Mouse (Mus musculus) limb, embryonic 10.5 days (tissue): Measurements from ENCODE around the gene Ankrd35. TPM values are rescaled to one million over a fixed set of nuclear protein-coding genes. Genes with fewer than 3 reads are reported as not detected.
"Not testable (repeated sequence)": the region's sequence is repeated elsewhere in the genome, so short reads cannot be mapped to it uniquely, and the experiment has no call there.

ENCODE experiments used
- DNase-seq: peaks from one replicate; pipeline ENCODE4 v3.0.0-alpha.2; 2017; ENCODE audit warnings: low spot score
- H3K27ac ChIP-seq: fragments of 300-500 bp; sonication (generic); 2 replicates; pipeline ENCODE4 v1.5.1; 2016; ENCODE audit warnings: mild to moderate bottlenecking
- H3K27me3 ChIP-seq: fragments of 300-500 bp; sonication (generic); 2 replicates; pipeline ENCODE4 v1.6.1; 2016; ENCODE audit warnings: low read depth, mild to moderate bottlenecking; ENCODE audit not compliant: poor library complexity, severe bottlenecking
- H3K36me3 ChIP-seq: fragments of 300-500 bp; sonication (generic); 2 replicates; pipeline ENCODE4 v1.6.1; 2016; ENCODE audit warnings: mild to moderate bottlenecking, moderate library complexity
- H3K4me1 ChIP-seq: fragments of 300-500 bp; sonication (generic); 2 replicates; pipeline ENCODE4 v1.6.1; 2016
- H3K4me3 ChIP-seq: fragments of 300-500 bp; sonication (generic); 2 replicates; pipeline ENCODE4 v1.5.1; 2016; ENCODE audit warnings: mild to moderate bottlenecking, moderate library complexity
- H3K9me3 ChIP-seq: fragments of 300-500 bp; sonication (generic); replicated peaks from 2 replicates; pipeline ENCODE4 v1.6.1; 2016; ENCODE audit warnings: mild to moderate bottlenecking
- WGBS: fragments of 180-500 bp; shearing (Covaris S2); methylation state at CpG from one replicate; pipeline ENCODE4 v1.1.7; 2016; 5-methylcytosine and 5-hydroxymethylcytosine counted together
- polyA plus RNA-seq: library from polyadenylated mRNA; unstranded; fragments of >200 nt; fragmentation: Nextera tagmentation; extraction: Ambion mirVana; gene quantifications from 2 replicates; pipeline ENCODE4 v1.2.1, GENCODE M21; 2016

Gene Ankrd35
- polyA plus RNA-seq, 1 experiment from 2014 or later = 0.10 TPM

DNA sequence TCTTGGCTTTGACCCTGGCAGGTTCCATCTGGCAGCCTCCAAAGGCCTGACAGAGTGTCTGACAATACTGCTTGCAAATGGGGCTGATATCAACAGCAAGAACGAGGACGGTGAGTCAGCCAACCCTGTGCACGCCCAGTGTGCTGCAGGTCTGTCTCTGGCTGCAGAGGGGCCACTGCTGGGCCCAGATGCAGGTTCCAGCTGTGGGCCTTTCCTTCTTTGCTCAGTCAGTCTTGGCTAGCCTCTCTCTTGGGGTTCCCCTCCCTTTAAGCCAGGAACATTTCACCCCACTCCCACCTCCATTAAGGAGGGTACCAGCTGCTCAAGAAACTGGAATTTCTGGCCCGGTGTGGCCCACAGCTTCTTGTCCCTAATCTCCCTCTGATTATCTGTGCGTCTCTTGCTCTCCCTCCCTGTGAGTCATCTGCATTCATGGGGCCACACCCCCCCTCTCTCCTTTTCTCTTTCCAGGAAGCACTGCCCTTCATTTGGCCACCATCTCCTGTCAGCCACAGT lies 9.3 kb downstream of the Ankrd35 start:
- Histone ChIP-seq H3K9me3 (no peaks in the 10 kb centered on the region), H3K4me3 (no peak overlapping the region), H3K27ac (no peak overlapping the region), H3K4me1 (peaks cover 19% of the 10 kb centered on the region), H3K36me3 (no peaks in the 10 kb centered on the region), H3K27me3 (peaks cover 67% of the 10 kb centered on the region)
- WGBS = 28% methylated on average over 5 of the region's 5 CpGs
- DNase-seq = no peak

DNA sequence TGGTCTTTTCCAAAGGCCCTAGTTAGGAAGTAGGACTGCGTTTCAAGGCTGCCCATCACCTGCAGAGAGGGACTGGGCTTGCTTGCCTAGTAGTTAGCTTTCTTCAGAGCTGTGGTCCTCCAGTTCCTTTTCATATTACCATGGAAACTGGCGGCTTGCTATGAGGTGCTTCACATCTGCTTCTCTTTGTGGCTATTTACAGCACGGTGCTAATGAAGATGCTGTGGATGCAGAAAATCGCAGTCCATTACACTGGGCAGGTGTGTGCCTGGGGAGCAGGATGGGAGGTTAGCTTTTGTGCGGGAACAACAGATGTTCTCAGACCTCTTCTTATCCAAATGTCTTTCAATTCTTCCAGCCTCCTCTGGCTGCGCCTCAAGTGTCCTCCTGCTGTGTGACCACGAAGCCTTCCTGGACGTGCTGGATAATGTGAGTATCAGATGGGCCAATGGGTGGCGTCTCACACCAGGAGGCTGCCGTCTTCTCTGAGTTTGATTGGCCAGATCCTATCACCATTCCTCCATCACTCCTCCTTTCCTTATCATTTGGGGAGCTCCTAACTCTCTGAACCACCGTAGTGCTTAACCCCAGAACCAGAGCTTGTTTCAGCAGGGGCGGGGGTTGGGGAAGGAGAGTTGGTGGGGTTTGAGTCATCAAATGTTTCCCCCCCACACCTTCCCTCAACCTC lies 10.5 kb downstream of the Ankrd35 start:
- Histone ChIP-seq H3K4me3 (no peak overlapping the region), H3K27me3 (peaks cover 78% of the 10 kb centered on the region), H3K36me3 (no peaks in the 10 kb centered on the region), H3K27ac (no peak overlapping the region), H3K9me3 (no peaks in the 10 kb centered on the region), H3K4me1 (peaks cover 19% of the 10 kb centered on the region)
- no peak for DNase-seq
- 17% methylated on average over 12 of the region's 12 CpGs for WGBS

DNA sequence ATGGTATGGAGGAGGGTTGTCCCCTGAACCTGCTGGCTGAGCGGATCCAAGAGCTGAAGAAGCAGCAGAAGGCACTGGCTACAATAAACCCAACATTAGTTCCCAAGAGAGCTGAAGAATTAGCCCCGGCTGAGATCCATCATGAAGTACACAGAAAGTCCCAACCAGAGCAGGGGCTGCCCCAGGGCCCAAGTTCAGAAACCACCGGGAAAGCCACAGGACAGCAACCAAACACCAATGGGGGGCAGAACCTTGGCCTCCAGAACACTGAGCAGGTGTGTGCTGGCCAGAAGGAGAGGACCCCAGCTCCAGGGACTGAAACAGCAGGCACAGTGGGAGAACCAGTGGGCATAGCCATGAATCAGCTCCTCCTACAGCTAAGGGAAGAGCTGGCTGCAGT lies 13.6 kb downstream of the Ankrd35 start:
- Histone ChIP-seq H3K36me3 (no peaks in the 10 kb centered on the region), H3K27me3 (peaks cover 81% of the 10 kb centered on the region), H3K4me3 (no peak overlapping the region), H3K9me3 (no peaks in the 10 kb centered on the region), H3K4me1 (peaks cover 13% of the 10 kb centered on the region), H3K27ac (no peak overlapping the region)
- DNase-seq = no peak
- WGBS = 83% methylated on average over 3 of the region's 3 CpGs

DNA sequence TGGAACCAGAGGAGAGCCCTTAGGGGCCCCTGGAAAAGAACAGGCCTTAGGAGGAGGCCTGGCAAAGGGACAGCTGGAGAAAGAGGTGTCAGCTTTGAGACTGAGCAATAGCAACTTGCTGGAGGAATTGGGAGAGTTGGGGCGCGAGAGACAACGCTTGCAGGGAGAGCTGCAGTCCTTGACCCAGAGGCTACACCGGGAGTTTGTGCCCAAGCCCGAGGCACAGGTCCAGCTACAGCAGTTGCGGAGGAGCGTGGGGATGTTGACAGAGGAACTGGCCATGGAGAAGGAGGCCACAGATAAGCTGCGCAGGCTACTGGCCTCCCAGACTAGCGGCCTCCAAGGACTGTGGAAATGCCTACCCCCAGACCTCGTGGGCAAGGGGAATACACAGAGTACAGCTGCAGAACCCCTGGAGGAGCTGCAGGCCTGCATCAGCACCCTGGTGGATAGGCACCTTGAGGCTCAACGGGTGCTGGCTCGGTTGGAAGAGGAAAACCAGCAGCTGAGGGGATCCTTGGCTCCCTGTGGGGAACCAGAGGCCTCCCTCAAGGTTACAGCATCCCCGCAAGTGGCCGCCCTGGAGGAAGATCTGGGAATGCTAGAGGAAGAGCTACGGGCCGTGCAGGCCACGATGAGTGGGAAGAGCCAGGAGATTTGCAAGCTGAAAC lies 14.4 kb downstream of the Ankrd35 start:
- Histone ChIP-seq H3K9me3 (no peaks in the 10 kb centered on the region), H3K36me3 (no peaks in the 10 kb centered on the region), H3K4me1 (peaks cover 16% of the 10 kb centered on the region), H3K27me3 (peaks cover 81% of the 10 kb centered on the region), H3K4me3 (peak overlapping the region; percentile 42), H3K27ac (peak overlapping the region; percentile 14; the same call in 1 of the 2 replicates)
- WGBS = 50% methylated on average over 17 of the region's 17 CpGs
- DNase-seq = no peak

DNA sequence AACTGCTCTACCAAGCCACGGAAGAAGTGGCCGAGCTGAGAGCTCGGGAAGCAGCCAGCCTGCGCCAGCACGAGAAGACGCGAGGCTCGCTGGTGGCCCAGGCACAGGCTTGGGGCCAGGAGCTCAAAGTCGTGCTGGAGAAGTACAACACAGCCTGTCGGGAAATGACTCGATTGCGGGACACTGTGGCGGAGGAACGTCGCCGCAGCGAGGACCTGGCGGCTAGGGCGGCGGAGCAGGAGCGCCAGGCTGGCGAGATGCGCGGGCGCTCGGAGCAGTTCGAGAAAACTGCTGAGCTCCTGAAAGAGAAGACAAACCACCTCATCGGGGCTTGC lies 14.9 kb downstream of the Ankrd35 start:
- DNase-seq = peak; percentile 59
- Histone ChIP-seq H3K36me3 (no peaks in the 10 kb centered on the region), H3K4me1 (peaks cover 16% of the 10 kb centered on the region), H3K27me3 (peaks cover 81% of the 10 kb centered on the region), H3K9me3 (no peaks in the 10 kb centered on the region), H3K27ac (peak overlapping the region; percentile 14), H3K4me3 (peak overlapping the region; percentile 42)
- 19% methylated on average over 28 of the region's 28 CpGs for WGBS

DNA sequence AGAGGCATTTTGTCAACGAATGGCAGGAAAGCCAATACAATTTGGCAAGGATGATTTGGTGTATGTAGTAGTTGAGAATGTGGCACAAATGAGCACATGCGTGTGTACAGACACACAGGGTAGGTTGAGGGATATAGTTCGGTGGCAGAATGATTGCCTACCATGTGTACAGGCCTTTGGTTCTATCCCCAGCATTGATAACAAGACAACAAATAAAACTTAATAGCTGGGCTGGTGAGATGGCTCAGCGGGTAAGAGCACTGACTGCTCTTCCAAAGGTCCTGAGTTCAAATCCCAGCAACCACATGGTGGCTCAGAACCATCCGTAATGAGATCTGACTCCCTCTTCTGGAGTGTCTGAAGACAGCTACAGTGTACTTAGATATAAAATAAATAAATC lies 16.1 kb downstream of the Ankrd35 start:
- Histone ChIP-seq H3K4me1 (peaks cover 10% of the 10 kb centered on the region), H3K27me3 (peaks cover 72% of the 10 kb centered on the region)

DNA sequence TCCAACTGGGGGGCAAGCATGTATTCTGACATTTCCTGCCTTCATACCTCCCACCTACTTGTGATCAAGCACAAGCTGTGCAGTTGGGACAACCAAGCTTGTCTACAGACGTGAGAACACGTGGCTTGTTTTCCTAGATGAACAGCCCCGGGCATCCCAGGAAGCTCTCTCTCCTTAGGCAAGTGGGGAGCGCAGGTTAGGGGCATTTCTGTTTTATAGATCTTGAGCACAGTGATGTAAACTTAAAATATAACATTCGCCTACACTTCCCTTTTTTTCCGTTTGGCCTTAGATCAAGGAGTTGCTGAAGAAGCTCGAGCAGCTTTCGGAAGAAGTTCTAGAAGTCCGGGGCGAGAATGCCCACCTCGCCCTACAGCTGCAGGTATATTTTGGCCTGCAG lies 18.9 kb downstream of the Ankrd35 start:
- H3K36me3 ChIP-seq = no peaks in the 10 kb centered on the region
- H3K4me3 ChIP-seq = no peak overlapping the region
- H3K27me3 ChIP-seq = peaks cover 44% of the 10 kb centered on the region
- no peak for DNase-seq
- H3K9me3 ChIP-seq = no peaks in the 10 kb centered on the region
- H3K4me1 ChIP-seq = peaks cover 16% of the 10 kb centered on the region
- 80% methylated on average over 11 of the region's 11 CpGs for WGBS
- H3K27ac ChIP-seq = no peak overlapping the region

More for the DNA sequence above, 16.1 kb downstream of the Ankrd35 start:
- H3K36me3 ChIP-seq, DNase-seq, H3K4me3 ChIP-seq, H3K27ac ChIP-seq, H3K9me3 ChIP-seq: not testable (repeated sequence)
- 93% methylated on average over 5 of the region's 5 CpGs for WGBS

DNA sequence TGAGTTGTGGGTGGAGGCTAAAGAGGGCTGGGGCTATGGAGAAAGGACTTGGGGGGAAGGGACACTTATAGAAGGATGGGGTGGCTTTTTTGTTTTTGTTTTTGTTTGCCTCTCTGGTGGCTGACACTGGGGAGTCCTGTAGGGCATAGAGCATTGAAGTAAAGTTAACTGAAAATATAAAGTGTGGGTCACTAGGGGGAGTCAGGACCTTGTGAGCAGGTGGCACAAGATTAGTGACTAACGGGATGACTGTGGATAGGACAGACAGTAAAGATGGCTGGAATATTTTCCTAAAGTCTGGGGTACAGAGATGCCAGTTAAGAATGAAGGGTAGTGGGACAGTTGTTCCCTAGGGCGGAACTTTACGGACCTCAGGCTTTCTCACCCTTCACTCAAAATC lies 20.4 kb downstream of the Ankrd35 start:
- no peaks in the 10 kb centered on the region for H3K36me3 ChIP-seq
- no peak for DNase-seq
- WGBS = 65% methylated on average over 3 of the region's 3 CpGs
- peaks cover 9% of the 10 kb centered on the region for H3K4me1 ChIP-seq
- peaks cover 30% of the 10 kb centered on the region for H3K27me3 ChIP-seq
- H3K4me3 ChIP-seq = no peak overlapping the region
- H3K27ac ChIP-seq = no peak overlapping the region
- H3K9me3 ChIP-seq = no peaks in the 10 kb centered on the region

DNA sequence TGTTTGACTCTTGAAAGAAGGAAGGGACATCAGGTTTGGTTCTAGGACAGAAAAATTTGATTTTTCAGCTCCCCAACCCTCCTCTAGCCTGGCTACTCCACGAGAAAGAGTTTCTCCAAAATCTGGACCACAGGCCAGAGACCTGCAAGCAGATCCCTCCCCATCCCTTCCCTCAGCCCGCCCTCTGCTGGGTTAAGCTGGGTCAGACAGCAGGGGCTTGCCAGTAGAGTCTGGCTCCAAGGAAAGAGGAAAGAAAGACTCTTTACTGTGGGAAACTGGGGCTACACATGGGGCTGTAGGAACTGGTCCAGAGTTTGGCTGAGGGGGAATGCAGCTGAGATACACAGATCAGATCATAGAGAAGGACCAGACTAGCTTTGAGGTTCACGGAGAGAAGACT lies 22.6 kb downstream of the Ankrd35 start:
- Histone ChIP-seq H3K9me3 (no peaks in the 10 kb centered on the region), H3K4me1 (peaks cover 20% of the 10 kb centered on the region), H3K4me3 (no peak overlapping the region), H3K27ac (peak overlapping the region; percentile 58; the same call in 1 of the 2 replicates), H3K36me3 (no peaks in the 10 kb centered on the region), H3K27me3 (peaks cover 17% of the 10 kb centered on the region)
- DNase-seq = no peak
- 16% methylated on average over 3 of the region's 3 CpGs for WGBS

DNA sequence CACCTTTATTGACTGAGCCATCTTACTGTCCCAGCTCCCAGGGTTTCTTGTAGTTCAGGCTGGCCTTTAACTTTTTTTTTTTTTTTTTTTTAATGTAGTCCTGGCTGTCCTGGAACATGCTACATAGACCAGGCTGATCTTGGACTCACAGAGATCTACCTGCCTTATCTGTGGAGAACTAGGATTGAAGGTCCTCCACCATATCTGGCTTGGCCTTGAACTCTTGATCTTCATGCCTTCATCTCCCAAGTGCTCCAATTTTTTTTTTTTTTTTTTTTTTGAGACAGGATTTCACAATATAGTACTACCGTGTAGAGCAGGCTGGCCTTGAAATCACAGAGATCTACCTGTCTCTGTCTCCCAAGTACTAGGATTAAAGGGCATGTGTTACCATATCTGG lies 23.6 kb downstream of the Ankrd35 start:
- no peak overlapping the region for H3K27ac ChIP-seq
- H3K4me3 ChIP-seq = no peak overlapping the region
- 89% methylated on average over 1 of the region's 1 CpGs for WGBS
- H3K27me3 ChIP-seq = peaks cover 16% of the 10 kb centered on the region
- H3K9me3 ChIP-seq = no peaks in the 10 kb centered on the region
- H3K36me3 ChIP-seq = no peaks in the 10 kb centered on the region
- DNase-seq = no peak
- peaks cover 28% of the 10 kb centered on the region for H3K4me1 ChIP-seq

DNA sequence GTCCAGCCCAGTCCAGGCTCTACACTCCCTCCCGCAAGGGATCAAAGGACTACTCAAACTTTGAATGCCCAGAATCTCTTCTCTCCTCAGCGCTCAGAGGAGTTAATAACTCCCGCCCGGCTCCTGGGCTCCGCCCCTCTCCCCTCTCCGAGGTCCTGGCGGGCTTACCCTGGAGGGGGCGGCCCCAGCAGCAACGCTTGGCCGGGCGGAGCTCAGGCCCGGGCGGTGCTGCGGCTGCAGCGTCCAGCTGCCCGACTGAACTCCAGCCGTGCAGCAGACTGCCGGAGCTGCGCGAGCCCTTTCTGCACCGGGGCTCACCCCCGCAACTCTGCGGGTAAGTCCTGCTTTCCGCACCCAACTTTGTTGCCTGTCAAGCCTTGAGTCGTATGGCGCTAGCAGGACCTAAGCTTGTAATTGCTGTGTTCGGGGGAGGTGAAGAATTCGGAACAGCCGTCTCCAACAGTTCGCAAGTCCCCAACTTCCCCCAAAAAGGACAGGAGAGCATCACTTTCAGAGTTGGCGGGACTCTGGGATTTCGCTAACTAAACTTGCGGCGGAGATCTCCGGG lies 26.4 kb downstream of the Ankrd35 start, which contains the start of gene Pias3:
Gene Pias3, plus strand, starts transcription at position 187 of the 568 bp plus-strand sequence.
- peak; percentile 85 for DNase-seq
- WGBS = under 1% methylated on average over 35 of the region's 35 CpGs
- peaks cover 38% of the 10 kb centered on the region for H3K4me1 ChIP-seq
- no peaks in the 10 kb centered on the region for H3K27me3 ChIP-seq
- no peaks in the 10 kb centered on the region for H3K9me3 ChIP-seq
- H3K36me3 ChIP-seq = peaks cover 21% of the 10 kb centered on the region
- H3K27ac ChIP-seq = peak within 1 kb of the TSS; percentile 98
- H3K4me3 ChIP-seq = peak within 1 kb of the TSS; percentile 95

DNA sequence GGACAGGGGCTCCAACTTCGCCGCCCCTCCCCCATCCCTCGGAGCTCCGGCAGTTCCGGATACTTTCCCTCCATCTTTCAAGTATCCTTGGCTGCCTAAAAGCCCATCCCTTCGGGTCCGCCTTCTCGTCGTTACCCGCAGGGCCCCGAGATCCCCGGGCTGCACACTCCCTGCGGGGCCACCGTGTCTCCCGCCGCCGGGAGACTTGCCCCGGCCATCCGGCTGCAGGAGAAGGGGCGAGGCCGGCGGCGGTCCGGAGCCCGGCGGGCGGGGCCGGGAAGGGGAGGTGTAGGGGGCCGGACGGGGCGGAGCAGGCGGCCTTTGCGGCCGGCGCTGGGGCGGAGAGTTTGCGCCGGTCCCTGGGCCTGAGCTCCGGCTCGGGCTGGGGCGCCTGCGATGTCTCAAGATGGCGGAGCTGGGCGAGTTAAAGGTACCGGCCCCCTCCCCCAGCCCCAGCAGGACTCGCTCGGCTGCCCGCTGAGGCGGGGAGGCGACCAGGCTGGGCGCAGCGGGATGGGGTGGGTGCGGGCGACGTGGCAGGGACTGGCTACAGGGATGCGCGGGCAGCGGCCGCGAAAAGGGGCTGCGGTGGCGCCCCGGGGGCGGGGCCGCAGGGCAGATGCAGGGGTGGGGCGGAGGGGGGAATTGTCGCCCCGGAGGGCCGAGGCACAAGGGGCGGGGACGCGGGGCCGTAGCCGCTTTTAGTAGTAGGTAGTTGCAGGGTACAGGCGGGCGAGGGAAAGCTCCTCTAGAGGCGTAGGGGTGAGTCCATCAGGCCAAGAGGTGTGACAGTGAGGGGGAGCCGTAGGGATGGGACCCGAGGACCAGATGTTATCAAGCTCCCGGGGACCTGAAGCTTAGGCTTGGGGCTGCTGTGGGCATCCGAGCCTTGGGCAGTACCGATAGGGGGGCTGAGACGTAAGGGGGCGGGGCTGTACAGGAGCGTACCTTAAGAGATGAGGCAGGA lies 27.1 kb downstream of the Ankrd35 start:
- peak; percentile 92 for DNase-seq
- Histone ChIP-seq H3K27ac (peak overlapping the region; percentile 98), H3K36me3 (peaks cover 29% of the 10 kb centered on the region), H3K27me3 (no peaks in the 10 kb centered on the region), H3K4me3 (peak overlapping the region; percentile 95), H3K9me3 (no peaks in the 10 kb centered on the region), H3K4me1 (peaks cover 40% of the 10 kb centered on the region)
- WGBS = 1% methylated on average over 85 of the region's 85 CpGs
